Mouse (Mus musculus): ENCODE measurements around the gene Cmtm5. TPM values are rescaled to one million over a fixed set of nuclear protein-coding genes. Genes with fewer than 3 reads are reported as not detected.
A peak's percentile ranks its signal among the peaks of the same experiment; 100 is the strongest.

Gene Cmtm5
- polyA plus RNA-seq (2015; fragmentation: Nextera tagmentation; extraction: Ambion mirVana): 8.3 and 14.1 TPM in 2 replicates

DNA sequence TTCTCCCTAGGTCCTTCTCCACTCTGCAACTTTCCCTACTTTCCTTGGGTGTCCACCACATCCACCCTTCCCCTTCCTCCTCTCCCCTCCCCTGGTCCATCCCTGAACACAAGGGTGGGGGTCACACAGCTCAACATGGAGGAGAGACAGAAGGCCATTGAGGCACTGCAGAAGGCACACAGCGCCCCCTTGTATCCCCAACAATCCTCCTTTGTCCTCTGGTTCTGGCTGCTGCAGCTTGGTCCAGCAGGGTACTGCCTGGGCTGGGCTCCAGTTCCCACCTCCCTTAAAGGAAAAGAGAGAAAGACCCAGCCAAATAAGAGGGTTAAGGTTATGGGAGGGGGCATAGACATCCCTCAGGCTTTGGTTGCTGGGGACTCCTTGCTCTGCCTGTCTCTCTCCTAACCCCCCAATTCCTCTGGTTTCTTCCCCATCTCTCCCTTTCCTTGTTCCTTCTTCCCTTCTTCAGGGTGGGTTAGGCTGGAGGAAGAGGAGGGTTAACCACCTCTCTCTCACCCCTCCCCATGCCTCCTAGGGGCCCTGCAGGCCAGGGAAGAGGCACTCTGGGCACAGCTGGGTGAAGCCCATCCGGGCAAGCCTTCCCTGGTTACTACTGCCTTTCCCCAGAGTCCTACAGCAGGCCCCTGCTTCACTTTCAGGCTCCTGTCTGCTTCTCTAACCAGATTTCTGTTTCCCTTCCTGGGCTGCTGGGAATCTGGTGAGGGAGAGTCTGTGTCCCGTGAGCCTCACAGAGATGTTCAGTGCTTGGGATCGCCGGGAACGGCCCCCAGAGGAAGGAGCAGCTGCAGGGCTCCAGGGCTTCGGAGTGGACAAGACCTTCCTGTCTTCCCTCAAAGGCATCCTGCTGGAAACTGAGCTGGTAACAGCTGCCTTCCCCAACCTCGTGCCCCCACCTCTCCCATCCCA lies at the start of gene Cmtm5:
Gene Cmtm5, plus strand, starts transcription at position 358 of the 927 bp plus-strand sequence.
- Histone ChIP-seq H3K9ac (peak within 1 kb of the TSS; percentile 61), H3K9me3 (no peaks in the 10 kb centered on the region), H3K27me3 (no peaks in the 10 kb centered on the region), H3K27ac (peak within 1 kb of the TSS; percentile 86), H3K4me1 (peaks cover 24% of the 10 kb centered on the region), H3K4me3 (peak within 1 kb of the TSS; percentile 16), H3K36me3 (no peaks in the 10 kb centered on the region), H3K4me2 (peak within 1 kb of the TSS; percentile 46)
- WGBS: 15% methylated on average over 8 of the region's 8 CpGs
- peak; percentile 21; the same call in 1 of the 2 replicates for ATAC-seq (ENCODE audit: insufficient number of reproducible peaks, insufficient read depth, low FRiP score, low TSS enrichment, low read depth)

DNA sequence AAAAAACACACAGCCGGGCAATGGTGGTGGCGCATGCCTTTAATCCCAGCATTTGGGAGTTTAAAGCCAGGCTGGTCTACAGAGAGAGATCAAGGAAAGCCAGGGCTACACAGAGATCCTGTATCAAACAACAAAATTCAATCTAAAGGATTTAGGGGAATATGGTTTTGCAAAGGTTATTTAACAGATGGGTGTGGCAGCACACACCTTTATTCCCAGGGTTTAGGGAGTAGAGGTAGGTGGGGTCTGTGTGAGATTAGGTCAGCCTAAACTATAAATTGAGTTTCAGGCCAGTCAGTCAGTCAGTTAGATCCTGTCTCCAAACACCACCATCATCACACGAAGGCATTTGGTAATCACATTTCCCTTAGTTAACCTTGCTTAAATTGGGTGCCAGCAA lies 43.9 kb upstream of the Cmtm5 start, which contains the start of gene Pabpn1:
Gene Pabpn1, plus strand, starts transcription at position 301 of the 400 bp plus-strand sequence.
- WGBS: 90% methylated on average over 3 of the region's 3 CpGs
- no peak for ATAC-seq (ENCODE audit: insufficient number of reproducible peaks, insufficient read depth, low FRiP score, low TSS enrichment, low read depth)
- H3K27me3 ChIP-seq: no peaks in the 10 kb centered on the region
- H3K4me2 ChIP-seq: peak within 1 kb of the TSS; percentile 58
- peaks cover 17% of the 10 kb centered on the region for H3K36me3 ChIP-seq
- peak within 1 kb of the TSS; percentile 60; the same call in 1 of the 2 replicates for H3K9ac ChIP-seq
- H3K4me3 ChIP-seq: peak within 1 kb of the TSS; percentile 89
- H3K27ac ChIP-seq: peak within 1 kb of the TSS; percentile 86
- H3K9me3 ChIP-seq: no peaks in the 10 kb centered on the region
- H3K4me1 ChIP-seq: peaks cover 10% of the 10 kb centered on the region; the same call in 1 of the 2 replicates

DNA sequence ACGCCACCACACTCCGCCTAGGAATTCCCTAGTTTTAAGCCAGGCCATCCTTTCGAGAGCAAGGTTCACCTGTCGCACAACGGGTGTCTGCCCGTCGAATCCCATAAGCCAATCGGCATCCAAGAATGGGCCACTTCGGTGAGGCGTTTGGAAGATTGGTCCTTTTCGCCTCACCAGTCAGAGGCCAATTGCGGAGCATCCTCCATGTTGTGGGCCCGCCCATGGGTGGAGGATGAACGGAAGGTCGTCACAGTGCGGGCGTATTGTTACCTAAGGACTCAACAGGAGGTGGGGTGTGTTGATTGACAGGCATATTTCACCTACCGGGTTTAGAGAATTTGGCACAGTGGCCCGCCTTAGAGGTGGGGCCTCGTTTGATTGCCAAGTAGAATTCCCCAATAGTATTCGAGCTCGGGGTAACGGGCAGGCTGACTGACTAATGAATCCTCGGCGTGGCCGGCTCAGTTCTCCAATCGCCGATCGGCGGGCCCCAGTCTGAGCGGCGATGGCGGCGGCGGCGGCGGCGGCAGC lies 42.3 kb upstream of the Cmtm5 start:
- peak overlapping the region; percentile 98 for H3K9ac ChIP-seq
- H3K27me3 ChIP-seq: no peaks in the 10 kb centered on the region
- H3K4me1 ChIP-seq: peaks cover 10% of the 10 kb centered on the region; the same call in 1 of the 2 replicates
- H3K27ac ChIP-seq: peak overlapping the region; percentile 93
- peak overlapping the region; percentile 89 for H3K4me3 ChIP-seq
- under 1% methylated on average over 38 of the region's 38 CpGs for WGBS
- peaks cover 29% of the 10 kb centered on the region for H3K36me3 ChIP-seq
- peak overlapping the region; percentile 58 for H3K4me2 ChIP-seq
- no peaks in the 10 kb centered on the region for H3K9me3 ChIP-seq
- peak; percentile 99 for ATAC-seq (ENCODE audit: insufficient number of reproducible peaks, insufficient read depth, low FRiP score, low TSS enrichment, low read depth)

DNA sequence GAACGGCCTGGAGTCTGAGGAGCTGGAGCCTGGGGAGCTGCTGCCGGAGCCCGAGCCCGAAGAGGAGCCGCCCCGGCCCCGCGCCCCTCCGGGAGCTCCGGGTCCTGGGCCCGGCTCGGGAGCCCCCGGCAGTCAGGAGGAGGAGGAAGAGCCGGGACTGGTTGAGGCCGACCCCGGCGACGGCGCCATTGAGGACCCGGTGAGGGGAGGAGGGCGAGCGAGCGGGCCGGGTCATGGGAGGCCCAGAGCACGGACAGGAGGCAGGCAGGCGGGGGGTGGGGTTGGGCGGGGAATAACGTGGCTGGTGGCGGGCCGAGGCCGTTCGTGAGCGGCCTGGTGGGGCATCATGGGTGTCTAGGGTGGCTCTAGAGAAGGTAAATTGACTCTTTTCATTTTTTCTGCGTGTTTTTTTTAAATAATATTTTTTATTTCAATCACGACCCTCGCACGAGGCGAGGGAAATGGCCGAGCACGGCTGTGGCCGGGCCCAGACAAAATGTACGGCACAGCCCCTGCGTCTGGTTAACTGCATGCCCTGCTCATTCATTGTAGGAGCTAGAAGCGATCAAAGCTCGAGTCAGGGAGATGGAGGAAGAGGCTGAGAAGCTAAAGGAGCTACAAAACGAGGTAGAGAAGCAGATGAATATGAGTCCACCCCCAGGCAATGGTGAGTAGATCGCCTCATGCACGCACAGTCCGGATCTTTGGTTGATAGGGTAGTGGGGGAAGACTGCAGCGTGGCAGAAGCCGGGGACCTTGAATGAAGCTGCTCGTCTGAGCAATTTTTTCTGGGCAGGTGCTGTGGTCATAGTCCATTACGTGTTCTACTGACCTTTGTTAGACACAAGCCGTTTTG lies 41.5 kb upstream of the Cmtm5 start:
- Histone ChIP-seq H3K4me3 (peak overlapping the region; percentile 89), H3K36me3 (peaks cover 29% of the 10 kb centered on the region), H3K9ac (peak overlapping the region; percentile 98), H3K4me2 (peak overlapping the region; percentile 68), H3K27me3 (no peaks in the 10 kb centered on the region), H3K4me1 (peaks cover 10% of the 10 kb centered on the region; the same call in 1 of the 2 replicates), H3K9me3 (no peaks in the 10 kb centered on the region), H3K27ac (peak overlapping the region; percentile 93)
- ATAC-seq (ENCODE audit: insufficient number of reproducible peaks, insufficient read depth, low FRiP score, low TSS enrichment, low read depth): peak; percentile 46
- WGBS: under 1% methylated on average over 54 of the region's 54 CpGs

DNA sequence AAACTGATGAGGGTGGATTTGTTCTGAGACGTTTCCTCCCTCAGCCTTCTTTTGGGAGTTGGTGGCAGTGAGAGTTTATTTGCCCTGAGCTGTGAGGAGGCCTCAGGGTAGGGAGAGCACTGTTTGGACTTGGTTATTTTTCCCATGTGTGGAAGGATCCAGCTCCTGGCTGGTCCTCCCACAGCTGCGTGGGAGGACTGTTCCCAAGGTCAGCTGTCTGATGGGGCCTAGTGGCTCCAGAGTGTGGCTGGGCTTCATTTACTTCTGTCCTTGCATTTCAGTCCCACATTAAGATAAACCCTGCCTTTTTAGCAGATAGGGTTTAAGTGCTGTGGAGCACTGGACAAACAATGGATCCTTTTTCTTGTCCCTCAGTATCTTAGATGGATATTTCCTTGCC lies 38.6 kb upstream of the Cmtm5 start:
- Histone ChIP-seq H3K4me2 (no peak overlapping the region), H3K9ac (no peak overlapping the region), H3K4me1 (peaks cover 10% of the 10 kb centered on the region; the same call in 1 of the 2 replicates), H3K27me3 (no peaks in the 10 kb centered on the region), H3K27ac (no peak overlapping the region), H3K9me3 (no peaks in the 10 kb centered on the region), H3K4me3 (no peak overlapping the region), H3K36me3 (peaks cover 29% of the 10 kb centered on the region)
- 39% methylated on average over 2 of the region's 2 CpGs for WGBS
- ATAC-seq (ENCODE audit: insufficient number of reproducible peaks, insufficient read depth, low FRiP score, low TSS enrichment, low read depth): no peak

DNA sequence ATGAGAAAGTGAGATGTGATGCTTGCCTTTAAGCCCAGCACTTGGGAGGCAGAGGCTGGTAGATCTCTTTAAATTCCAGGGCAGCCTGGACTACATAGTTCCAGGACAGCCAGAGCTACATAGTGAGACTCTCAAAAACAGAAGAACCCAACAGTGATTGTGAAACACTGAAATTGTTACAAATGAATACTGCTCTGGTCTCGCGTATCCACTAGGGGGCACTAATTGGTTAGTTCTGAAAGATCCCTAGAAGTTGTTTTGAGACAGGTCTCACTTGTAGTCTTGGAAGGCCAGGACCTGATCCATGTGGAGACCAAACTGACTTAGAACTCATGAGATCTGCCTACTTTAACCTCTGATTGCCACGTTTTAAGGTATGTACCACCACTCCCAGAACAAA lies 35.7 kb upstream of the Cmtm5 start:
- ATAC-seq (ENCODE audit: insufficient number of reproducible peaks, insufficient read depth, low FRiP score, low TSS enrichment, low read depth): no peak
- peak overlapping the region; percentile 28; the same call in 1 of the 2 replicates for H3K27ac ChIP-seq
- H3K4me1 ChIP-seq: peaks cover 4% of the 10 kb centered on the region; the same call in 1 of the 2 replicates
- 0% methylated on average over 3 of the region's 3 CpGs for WGBS
- H3K4me2 ChIP-seq: no peak overlapping the region
- H3K4me3 ChIP-seq: no peak overlapping the region
- H3K9ac ChIP-seq: no peak overlapping the region
- H3K9me3 ChIP-seq: no peaks in the 10 kb centered on the region
- no peaks in the 10 kb centered on the region for H3K27me3 ChIP-seq
- H3K36me3 ChIP-seq: peaks cover 42% of the 10 kb centered on the region

GRCm38 (mm10) chr14:54903641-54904040 lies 32.4 kb upstream of the Cmtm5 start:
- peaks cover 10% of the 10 kb centered on the region for H3K4me1 ChIP-seq
- no peaks in the 10 kb centered on the region for H3K27me3 ChIP-seq
- WGBS: 79% methylated on average over 4 of the region's 4 CpGs
- no peak overlapping the region for H3K9ac ChIP-seq
- no peak for ATAC-seq (ENCODE audit: insufficient number of reproducible peaks, insufficient read depth, low FRiP score, low TSS enrichment, low read depth)
- peaks cover 45% of the 10 kb centered on the region for H3K36me3 ChIP-seq
- H3K4me3 ChIP-seq: no peak overlapping the region
- H3K27ac ChIP-seq: no peak overlapping the region
- no peak overlapping the region for H3K4me2 ChIP-seq
- H3K9me3 ChIP-seq: no peaks in the 10 kb centered on the region

- H3K27ac ChIP-seq: no peak overlapping the region
- H3K36me3 ChIP-seq: peaks cover 70% of the 10 kb centered on the region
- no peak overlapping the region for H3K4me2 ChIP-seq
- no peak overlapping the region for H3K4me3 ChIP-seq
- H3K27me3 ChIP-seq: no peaks in the 10 kb centered on the region
- H3K4me1 ChIP-seq: peaks cover 37% of the 10 kb centered on the region
- H3K9ac ChIP-seq: peak overlapping the region; percentile 27; the same call in 1 of the 2 replicates
- ATAC-seq (ENCODE audit: insufficient number of reproducible peaks, insufficient read depth, low FRiP score, low TSS enrichment, low read depth): no peak
- 78% methylated on average over 7 of the region's 7 CpGs for WGBS
- H3K9me3 ChIP-seq: no peaks in the 10 kb centered on the region
Measured at GRCm38 (mm10) chr14:54908682-54909081, 27.4 kb upstream of the Cmtm5 start.

DNA sequence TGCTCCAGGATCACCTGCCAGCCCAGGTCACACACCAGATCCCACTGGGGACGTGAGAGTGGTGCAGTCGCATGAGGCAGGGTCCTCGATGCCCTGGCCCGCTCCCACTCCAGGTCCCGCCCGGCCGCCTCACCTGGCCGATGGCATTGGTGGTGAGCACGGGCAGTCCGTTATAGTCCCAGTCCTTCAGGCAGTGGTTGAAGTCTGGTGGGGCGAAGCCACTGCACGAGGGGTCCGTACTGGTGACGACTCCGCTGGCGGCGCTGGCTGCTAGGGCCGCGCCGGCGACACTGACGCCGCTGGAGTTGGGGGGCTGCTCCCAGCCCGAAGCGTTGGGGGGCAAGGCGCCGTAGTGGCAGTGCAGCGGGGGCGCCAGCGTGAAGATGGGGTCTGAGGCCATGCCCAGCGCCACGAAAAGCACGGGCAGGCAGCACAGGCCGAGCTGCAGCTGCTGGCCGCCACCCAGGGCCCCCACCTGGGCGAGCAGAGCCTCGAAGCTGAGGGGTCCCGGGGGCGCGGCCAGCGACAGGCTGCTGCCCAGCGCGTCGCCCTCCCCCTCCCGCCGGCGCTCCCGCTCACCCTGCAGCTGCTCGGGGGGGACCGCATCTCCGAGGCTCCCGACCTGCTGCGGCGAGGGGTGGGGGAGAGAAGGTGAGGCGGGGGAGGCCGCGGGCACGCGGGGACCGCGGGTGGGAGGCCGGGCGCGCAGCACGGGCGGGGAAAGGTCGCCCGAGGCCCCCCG lies 23.8 kb upstream of the Cmtm5 start:
- Histone ChIP-seq H3K4me1 (peaks cover 39% of the 10 kb centered on the region), H3K4me3 (peak overlapping the region; percentile 95), H3K27me3 (no peaks in the 10 kb centered on the region), H3K36me3 (peaks cover 58% of the 10 kb centered on the region), H3K9me3 (no peaks in the 10 kb centered on the region), H3K27ac (peak overlapping the region; percentile 89), H3K4me2 (peak overlapping the region; percentile 83), H3K9ac (peak overlapping the region; percentile 98)
- ATAC-seq (ENCODE audit: insufficient number of reproducible peaks, insufficient read depth, low FRiP score, low TSS enrichment, low read depth): peak; percentile 33
- WGBS: 3% methylated on average over 66 of the region's 69 CpGs

- Histone ChIP-seq H3K27me3 (no peaks in the 10 kb centered on the region), H3K4me2 (peak within 1 kb of the TSS; percentile 83), H3K4me3 (peak within 1 kb of the TSS; percentile 95), H3K9ac (peak within 1 kb of the TSS; percentile 98), H3K9me3 (no peaks in the 10 kb centered on the region), H3K27ac (peak within 1 kb of the TSS; percentile 89), H3K36me3 (peaks cover 58% of the 10 kb centered on the region), H3K4me1 (peaks cover 35% of the 10 kb centered on the region)
- ATAC-seq (ENCODE audit: insufficient number of reproducible peaks, insufficient read depth, low FRiP score, low TSS enrichment, low read depth): peak; percentile 88
- 0% methylated on average over 28 of the region's 28 CpGs for WGBS
Measured at GRCm38 (mm10) chr14:54912886-54913285, 23.2 kb upstream of the Cmtm5 start, which contains the start of gene Slc22a17. Gene Slc22a17, minus strand, starts transcription at chr14:54913132.

Data from embryonic facial prominence, embryonic 13.5 days (tissue).